Mouse (Mus musculus): ENCODE data around the gene Ptrh2.

Gene Ptrh2

DNA sequence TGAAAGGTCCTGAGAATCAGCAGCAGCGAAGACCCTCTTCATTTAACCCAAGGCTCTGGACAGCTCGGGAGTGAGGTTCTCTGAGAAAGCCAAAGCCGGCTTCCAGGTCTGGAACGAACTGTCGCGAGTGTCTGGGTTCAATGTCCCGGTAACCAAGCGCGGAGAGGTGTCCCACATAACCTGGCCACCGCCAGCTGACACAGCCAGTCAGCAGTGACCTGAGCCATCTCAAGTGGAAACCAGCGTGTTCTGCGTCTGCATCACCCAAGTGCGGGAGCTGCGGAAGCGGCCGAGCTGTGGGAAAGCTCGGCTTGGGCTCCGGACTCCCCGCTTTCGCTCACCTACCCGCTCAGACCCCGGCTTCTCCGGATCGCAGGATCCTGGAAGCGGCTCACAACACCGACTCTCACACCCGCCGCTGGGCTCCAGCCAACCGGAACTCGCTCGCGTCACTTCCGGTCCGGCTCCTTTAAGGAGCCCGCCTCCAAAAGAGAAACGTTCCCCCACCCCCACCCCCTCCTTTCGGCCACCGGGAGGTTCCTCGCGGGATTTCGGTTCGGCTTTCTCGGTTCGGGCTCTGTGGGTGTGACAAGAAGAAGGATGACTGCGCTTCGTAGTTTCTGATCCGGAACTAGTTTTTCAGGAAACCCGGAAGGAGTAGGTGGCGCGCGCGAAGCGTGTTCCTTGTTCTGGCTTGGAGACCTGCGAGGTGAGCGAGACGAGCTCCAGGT lies at the start of gene Ptrh2, which contains the start of gene Vmp1:
Ptrh2 (plus strand) TSS at position 591 of the 731 bp plus-strand sequence.
Vmp1 (minus strand) TSS at position 442 of the 731 bp plus-strand sequence.
- DNase-seq (ENCODE audit: low spot score in 2 of 2), result peak; percentile 93 to 94

DNA sequence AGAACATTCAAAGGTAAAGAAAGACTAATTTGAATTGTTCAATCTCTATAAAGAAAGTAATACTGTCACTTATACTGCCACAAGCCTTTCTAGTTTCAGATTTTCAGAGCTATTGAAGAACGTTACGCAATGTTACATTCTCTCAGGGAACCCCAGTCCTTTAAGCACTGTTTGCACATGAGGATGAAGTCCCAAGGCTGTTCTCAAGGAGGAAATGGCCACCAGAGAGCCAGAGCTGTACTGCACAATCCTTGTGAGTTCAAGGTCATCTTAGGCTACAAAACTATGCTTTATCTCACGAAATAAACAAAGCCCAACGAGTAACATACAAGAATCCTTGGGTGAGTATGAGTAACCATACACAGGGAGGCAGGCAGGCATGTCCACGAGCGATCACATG lies 49.4 kb upstream of the Ptrh2 start:
- no peak for DNase-seq (ENCODE audit: low spot score in 2 of 2)

DNA sequence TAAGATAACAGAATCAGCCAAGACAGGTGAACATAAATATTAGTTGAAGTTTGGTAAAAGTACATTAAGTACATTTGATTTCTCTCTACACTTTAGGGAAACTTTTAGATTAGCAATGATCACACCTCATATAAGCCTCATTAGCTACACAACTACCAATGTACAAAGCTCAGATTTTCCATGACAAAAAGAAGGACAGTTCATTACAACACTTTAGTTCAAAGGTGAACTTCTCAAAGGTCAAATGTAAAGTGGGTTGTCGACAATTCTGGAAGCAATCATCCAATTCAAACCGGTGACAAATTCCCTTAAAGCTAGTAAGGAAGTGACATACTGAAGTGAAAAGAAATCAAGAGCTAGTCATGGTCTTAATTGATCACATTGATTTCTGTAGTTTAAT lies 46.1 kb upstream of the Ptrh2 start:
- DNase-seq (ENCODE audit: low spot score in 2 of 2), result no peak

DNA sequence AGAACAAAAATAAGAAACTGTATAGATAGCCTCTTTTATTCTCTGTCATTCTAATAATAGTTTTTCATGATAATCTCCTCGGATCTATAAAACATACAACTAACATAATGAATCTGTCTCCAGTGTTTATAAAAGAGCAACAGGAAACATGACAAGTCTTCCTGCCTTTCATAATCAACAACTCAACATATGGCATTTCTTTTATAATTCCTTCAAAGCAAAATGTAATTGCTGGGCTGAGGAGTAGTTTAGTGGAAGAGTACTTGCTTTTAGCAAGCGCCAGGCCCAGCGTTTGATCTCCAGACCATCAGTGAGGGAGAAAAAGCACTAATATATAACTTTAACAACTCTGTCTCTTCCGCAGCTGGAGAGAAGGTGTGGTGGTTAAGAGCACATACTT lies 42.1 kb upstream of the Ptrh2 start:
- no peak for DNase-seq (ENCODE audit: low spot score in 2 of 2)

DNA sequence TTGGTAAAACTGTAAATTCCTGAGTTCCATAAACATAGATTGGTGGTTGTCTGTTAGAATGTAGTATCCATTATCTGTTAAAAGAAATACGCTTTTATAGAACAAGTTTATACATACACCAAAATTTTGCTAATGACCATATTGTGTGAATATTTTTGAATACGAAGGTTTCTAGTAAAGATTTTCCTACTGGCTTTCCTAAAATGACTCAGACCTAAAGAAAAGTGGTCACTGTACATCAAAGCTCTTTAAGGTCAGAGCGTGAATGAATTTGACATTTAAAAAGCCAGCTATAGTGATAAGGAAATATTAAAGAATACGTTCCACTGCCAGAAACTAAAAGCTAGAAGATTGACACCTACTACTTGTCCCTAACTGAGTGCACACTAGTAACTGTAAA lies 39.2 kb upstream of the Ptrh2 start:
- DNase-seq (ENCODE audit: low spot score in 2 of 2), result no peak

DNA sequence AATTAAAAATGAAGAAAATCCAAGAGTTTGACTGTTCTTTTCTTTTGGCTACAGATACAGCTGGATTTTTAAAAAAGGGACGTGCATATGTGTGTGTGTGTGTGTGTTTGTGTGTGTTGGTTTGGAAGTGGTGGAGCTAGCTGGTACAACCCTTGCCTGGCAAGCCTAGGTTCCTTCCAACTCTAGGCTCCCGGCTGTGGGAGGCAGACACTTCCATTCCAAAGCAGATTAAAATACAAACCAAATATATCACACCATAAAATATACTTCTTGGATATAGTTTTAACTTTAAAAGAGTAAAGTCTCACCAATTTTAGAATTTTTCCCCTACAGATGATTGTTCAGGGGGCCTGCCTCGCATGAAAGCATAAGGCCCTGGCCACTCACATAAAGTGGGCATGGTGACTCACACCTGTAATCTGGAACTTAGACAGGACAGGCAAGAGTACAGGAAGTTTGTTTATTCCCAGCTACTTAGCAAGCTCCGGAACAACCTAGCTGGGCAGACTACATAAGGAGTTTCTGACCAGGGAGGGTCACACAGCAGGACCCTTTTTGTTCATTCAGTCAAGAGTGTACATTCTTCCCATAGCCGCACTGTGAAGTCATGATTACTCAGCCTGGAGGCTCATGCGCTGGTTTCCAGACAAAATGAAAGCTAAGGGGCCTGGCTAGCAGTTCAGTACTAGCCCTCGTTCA lies 37.5 kb upstream of the Ptrh2 start:
- DNase-seq (ENCODE audit: low spot score in 2 of 2), result no peak

DNA sequence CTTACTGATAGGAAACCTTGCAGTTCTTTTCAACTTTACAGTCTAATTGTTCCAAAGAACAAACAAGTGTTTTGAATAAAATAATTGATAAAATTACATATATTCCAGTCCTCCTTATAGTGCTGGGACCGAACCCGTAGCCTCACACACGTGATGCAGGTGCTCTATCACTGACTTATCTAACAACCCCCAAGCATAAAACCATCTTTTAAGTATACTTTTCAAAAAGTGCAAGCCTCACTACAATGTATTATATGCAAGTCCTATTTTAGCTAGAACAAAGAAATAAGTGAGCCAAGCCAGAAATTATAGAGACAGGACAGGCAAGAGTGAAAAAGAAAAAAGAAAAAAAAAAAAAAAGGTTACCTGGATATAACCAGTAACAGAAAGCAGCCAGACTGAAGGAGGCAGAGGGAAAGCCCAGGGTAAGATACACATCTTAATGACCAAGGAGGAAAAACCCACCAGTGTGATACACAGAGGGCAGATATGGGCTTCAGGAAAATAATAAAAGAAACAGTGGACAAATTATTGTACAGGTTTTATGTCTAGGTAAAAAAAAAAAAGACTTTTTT lies 36.8 kb upstream of the Ptrh2 start:
- DNase-seq (ENCODE audit: low spot score in 2 of 2), result no peak

DNA sequence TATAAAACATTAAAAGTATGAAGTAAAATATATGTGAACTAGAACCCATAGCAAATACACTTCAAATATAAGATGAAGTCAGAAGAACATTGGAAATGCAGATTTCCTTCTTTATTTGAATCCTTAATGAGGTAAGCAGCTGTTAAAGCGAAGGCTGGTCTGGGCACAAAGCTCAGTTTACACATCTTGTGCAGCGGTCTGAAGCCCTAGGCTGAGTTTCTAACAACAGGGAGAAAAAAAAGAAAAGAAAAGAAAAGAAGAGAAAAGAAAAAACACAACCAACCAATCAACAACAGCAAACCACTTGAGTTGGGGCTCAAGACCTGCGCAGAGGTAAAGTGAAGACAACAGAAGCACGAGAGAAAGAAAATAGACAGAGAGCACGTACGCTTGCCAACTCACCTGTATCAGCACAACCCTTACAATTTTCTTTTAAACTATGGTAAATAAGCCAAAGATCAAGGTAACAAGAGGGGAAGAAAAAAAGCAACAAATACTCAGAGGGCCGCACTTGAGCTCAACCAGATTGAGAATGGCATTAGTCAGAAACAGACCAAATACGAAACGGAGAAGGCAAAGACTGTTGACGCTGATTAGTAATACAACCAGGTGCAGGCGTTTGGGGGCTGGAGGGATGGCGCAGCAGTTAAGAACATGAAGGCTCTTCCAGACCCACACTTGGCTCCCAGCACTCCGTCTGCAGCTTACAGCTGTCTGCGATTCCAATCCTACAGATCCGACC lies 35.9 kb upstream of the Ptrh2 start:
- no peak for DNase-seq (ENCODE audit: low spot score in 2 of 2)

DNA sequence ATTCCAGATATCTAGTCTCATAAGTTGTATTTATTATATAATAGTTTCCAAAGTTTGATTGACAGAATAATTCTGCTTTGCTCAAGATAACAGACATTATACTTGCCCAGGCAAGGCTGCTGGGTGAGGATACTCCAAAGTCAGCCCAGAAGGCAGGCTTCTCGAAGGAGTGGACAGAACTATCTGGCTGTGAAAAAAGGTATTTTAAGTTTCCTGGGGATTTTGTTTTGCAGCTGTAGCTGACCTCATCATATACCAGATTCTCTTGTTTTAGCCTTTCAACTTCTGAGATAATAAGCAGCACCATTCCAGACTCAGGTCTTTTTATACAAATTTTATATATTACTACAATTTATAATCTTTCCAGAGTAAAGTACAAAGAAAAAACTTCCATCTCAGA lies 34.2 kb upstream of the Ptrh2 start:
- no peak for DNase-seq (ENCODE audit: low spot score in 2 of 2)

DNA sequence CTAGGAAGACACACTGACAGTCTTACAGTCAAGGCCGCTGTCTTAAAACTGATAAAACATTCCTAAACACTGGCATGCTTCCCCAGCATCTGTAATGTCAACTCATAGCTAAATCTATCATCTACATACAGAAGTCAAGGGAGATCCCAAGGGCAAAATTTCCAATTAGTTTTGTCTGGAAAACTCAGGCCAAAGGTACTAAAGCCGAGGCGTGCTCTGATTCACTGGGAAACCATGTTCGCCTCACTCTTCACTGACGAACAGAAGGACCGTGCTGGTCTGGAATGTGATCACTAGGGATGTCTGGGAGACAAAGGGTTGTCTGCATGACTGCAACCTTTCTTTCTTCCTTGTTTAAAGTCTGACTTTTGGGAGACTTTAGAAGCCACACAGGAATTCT lies 33.1 kb upstream of the Ptrh2 start:
- no peak for DNase-seq (ENCODE audit: low spot score in 2 of 2)

DNA sequence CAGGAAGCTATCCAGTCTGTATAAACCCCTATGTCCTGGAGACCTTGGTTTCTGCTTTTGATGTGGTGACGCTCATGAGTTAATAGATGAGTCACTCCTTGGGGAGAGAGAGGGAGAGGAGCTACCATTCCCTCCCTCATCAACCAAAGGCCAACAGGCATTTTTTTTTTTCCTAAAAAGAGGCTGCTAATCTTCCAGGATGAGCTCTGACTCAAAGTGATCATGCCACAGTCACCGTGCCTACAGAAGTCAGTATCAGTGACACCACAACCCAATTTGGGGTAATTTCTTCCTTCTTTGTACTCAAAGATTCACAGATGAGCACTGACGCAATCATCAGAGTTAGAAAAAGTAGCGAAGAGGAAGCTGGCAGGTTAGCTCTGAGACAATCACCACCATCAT lies 31.2 kb upstream of the Ptrh2 start:
- DNase-seq (ENCODE audit: low spot score in 2 of 2), result no peak

DNA sequence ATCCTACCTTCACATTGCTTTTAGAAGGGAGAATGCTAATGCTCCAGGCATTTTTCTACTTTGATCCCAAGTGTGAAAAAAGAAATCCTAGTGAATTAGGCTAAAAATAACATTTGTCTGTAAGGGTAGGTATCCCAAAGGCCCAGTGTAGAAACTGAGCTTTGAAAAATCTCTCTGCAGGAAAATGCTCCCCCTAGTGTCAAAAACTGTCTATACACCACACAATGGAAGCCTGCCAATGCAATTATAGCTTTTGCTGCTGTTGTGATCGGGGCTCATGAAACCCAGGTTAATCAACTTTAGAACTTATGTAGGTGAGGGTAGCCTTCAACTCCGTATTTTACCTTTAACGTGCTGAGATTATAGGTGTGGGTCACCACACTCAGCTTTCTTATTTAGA lies 30.3 kb upstream of the Ptrh2 start:
- peak in 1 of 2 experiments; percentile 53 for DNase-seq (ENCODE audit: low spot score in 2 of 2)

DNA sequence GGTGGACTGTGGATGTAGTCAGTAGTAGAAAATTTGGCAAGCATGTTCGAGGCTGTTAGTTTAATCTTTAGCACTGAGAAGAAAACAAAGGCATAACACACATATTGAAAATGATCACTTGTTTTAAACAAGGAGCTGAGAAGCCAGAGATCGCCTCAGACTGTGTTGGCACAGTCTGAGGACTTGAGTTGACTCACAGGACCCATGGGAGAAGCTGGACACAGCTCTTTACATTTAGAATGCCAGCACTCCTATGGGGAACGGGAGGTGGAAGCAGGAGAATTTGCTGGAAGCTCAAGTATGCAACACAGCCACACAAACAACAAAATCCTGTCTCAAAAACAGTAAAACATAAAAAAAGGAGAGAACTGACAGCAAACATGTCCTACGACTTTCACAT lies 29.7 kb upstream of the Ptrh2 start:
- no peak for DNase-seq (ENCODE audit: low spot score in 2 of 2)

DNA sequence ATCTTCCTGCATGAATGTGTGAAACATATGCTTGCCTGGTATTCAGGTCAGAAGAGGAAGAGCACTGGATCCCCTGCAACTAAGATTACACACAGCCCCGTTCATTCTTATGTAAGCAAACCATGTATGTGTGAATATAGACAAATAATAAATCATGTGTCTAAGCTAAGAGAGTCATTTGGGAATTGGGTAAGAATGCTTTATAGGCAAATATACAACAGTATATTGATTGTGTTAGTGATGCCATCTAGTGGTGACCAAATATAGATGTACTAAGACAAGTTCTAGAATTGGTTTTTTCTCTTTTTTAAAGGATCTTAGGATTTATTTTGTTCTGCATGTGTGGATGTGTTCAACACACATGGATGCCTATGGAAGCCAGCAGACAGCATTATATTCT lies 28.1 kb upstream of the Ptrh2 start:
- DNase-seq (ENCODE audit: low spot score in 2 of 2), result no peak

DNA sequence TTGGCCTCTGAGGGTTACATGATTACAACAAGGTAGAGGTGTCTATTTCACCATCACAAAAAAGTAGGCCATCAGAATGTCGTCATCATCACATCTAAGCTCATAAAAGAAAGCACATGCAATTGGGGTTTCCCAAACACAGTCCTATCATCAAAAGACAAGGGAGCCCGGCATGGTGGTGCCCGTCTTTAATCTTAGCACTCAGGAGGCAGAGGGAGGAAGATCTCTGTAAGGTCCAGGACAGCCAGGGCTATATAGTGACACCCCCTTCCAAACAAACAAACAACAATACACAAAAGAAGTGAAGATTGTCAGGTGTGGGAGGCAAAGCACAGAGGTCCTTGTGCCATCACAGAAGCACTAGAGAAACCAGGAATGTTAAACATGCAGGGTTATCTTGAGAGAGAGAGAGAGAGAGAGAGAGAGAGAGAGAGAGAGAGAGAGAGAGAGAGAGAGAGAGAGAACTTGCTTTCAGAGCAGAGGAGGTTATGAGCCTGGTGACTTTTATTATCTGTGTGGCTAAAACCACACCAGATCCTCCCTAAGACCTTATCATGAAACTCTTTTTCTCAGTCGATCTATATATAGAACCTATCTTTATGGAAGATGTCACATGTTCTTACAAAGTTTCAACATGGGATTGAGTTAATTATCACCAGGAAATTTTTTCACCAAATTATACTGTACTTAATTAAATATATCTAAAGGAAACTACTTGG lies 26.8 kb upstream of the Ptrh2 start:
- DNase-seq (ENCODE audit: low spot score in 2 of 2), result no peak

DNA sequence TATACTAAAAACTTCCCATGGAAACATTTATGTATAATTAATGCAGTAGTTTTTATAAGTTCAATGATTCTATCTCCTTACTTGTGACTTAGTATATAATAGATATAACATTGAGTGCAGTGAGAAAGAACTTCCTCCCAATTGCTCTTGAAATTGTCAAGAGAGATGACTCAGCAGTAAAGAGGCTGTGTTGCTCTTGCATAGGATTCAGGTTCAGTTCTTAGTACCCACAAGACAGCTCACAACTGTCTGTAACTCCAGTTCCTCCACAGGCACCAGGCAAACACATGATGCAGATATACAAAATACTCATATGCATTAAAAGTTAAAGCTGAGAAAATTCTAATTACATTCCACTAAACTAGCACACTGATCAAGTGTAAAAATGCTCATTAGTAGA lies 25.9 kb upstream of the Ptrh2 start:
- DNase-seq (ENCODE audit: low spot score in 2 of 2), result no peak

DNA sequence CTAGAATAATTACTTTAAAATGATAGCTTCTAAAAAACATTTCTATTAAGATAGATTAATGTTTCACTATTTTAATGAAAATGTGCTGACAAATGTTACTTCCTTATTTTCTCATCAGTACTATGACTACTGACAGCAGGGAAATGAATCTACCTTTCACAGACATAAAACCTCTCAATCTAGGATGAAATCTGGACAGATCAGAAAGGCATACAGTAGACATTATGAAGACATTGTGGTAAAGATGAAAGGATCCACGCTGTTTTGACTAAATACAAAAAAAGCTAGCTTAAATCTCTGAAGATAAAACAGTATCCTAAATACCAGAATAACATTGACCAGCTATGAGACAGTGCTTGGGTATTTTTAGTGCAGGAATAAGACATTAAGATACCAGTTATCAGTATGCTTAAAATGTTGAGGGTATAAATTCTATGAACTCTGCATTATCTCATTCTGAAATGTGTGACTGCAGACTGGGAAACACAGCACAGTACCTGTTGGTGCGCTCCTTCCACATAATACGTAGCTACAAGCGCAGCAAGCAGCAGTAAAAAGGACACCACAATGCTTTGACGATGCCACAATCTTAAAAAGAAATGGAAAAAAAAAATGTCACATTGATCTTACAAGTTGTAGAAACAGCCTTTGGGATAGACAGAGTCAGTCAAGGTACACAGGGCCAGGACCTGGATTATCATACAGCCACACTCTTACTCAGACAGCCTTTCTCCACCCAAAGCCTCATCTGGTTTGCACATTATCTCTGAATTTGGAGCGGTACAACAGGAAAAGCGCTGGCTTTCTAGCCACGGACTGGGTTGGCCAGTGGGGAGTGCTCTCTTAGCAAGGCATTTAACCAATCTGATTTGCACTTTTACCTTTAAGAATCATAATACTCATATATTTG lies 20.5 kb upstream of the Ptrh2 start:
- peak; percentile 32 to 45 for DNase-seq (ENCODE audit: low spot score in 2 of 2)

DNA sequence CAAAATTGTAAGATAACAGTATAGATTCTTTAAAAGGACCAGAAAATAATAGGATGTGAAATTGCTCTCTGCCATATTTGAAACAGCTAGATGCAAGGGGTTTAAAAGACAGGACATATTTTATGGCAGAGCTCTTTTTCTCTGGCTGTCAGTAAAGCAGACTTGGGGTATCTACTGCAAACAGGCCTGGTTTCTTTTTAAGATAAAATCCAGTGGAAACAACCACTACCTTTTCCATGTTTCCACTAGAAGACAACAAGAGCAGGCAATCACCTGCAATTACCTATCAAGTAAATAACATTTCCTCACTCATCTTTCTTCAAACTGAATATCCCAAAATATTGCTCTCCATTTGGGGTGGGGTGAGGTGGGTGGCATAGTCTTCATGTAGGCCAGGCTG lies 19.8 kb upstream of the Ptrh2 start:
- DNase-seq (ENCODE audit: low spot score in 2 of 2), result no peak

DNA sequence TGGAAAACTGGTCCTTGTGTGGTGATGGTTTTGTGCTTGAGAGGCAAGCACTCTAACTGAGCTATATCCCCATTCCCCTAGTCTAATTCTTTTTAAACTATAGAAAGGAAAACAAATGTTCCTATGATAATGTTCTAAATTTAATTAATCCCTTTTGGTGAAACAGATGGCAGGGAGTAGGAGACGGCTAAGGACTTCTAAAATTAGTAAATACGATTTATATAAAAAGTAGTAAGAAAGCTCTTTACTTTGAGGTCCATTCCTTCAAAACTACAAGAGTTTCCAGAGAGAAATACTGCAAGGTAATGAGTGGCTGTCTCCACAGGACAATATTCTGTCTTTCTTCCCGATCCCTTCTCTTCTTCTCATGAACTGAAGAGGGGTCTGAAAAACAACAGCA lies 19.4 kb upstream of the Ptrh2 start:
- DNase-seq (ENCODE audit: low spot score in 2 of 2), result no peak

DNA sequence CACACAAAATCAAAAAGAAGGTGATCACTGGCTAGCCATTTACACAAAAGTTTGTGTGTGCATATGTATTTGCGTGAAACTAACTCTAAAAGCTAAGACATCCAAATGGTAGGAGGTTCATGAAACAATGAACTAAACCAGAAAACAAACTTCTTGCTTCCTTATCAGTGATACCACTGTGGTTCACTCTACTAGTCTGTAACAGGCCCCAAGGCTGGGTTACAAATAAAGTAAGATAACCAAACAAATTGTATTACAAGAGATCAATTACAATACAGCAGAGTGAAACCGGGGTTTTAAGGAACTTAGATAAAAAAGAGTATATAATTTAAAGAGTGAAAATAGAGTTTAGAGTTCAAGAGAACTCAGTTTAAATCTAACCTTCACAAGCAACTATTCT lies 16.2 kb upstream of the Ptrh2 start:
- DNase-seq (ENCODE audit: low spot score in 2 of 2), result no peak

DNA sequence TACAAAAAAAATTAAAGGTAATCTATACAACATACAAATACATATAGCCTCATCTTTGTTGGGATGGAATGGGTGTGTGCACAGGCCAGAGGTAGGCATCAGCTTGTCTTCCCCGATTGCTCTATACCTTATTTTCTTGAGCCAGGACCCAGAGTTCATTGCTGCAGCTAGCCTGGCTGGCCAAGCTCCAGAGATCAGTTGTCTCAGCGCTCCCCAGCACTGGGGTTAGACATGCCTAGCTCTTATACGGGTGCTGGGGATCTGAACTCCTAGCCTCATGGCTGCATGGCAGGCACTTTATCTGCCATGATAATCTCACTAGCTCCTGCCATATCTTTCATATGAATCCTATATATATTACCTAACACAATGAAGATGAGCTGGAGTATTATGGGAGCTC lies 15.6 kb upstream of the Ptrh2 start:
- DNase-seq (ENCODE audit: low spot score in 2 of 2), result no peak

Measured in spleen, postnatal 10 days (tissue).